Mouse (Mus musculus): ENCODE data around the gene Tfg. TPM values are rescaled to one million over a fixed set of nuclear protein-coding genes. Genes with fewer than 3 reads are reported as not detected.

Tfg gene
- polyA plus RNA-seq, 1 experiment from 2014 or later = 177 TPM

Other genes with a start within 250 kb of the Tfg start
- gene Abi3bp, start 239.6 kb downstream of the Tfg start, polyA plus RNA-seq (2016; fragmentation: Nextera tagmentation; extraction: Ambion mirVana) = 0.52 and 0.80 TPM in 2 replicates
- gene Adgrg7, start 78.4 kb upstream of the Tfg start, polyA plus RNA-seq (2016; fragmentation: Nextera tagmentation; extraction: Ambion mirVana) = not detected in 2 replicates
- 5.3 and 8.0 TPM in 2 replicates for gene Tmem45a, start 168.7 kb upstream of the Tfg start, polyA plus RNA-seq (2016; fragmentation: Nextera tagmentation; extraction: Ambion mirVana)
- gene Lnp1, start 210.6 kb upstream of the Tfg start, polyA plus RNA-seq (2016; fragmentation: Nextera tagmentation; extraction: Ambion mirVana) = not detected in 2 replicates

Measured in midbrain, embryonic 12.5 days (tissue).